Comparison of ENCODE assay signal across 22 mouse cellular contexts in the genomic region with DNA sequence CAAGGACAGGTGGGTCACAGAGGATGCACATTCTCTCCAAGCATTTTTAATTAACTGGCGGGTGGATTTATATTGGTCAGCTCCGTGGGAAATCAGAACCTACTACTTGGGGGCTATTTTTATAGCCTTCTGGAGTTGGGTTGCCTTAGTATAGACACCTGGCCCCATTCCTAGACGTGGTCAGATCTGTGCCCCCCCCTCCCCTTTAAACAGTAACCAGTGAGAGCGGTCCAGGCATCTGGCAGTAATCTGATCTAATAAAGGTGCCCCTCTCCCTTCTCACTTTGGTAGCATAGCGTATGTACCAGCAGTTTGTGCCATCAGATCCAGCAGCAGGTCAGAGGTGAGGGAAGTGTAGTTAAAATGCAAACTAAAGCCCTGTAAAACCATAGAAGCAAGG.
DNase-seq lines count a peak whose midpoint lies in the region; ATAC-seq and TF ChIP-seq lines count a peak whose summit lies in the region.
"Had no signal": no experiment of that assay in that cellular context is flagged by ENCODE, and none has a peak within 500 bp of the region (broad histone marks: within the 10 kb centered on the region; RNA-seq: fewer than 3 reads in every experiment).

No protein-coding gene starts in this region.

- WGBS in kidney, embryonic 15.5 days = 41% methylated on average over 5 of the region's 5 CpGs
- 48% methylated on average over 5 of the region's 5 CpGs for WGBS in kidney, postnatal 0 days
- 72% methylated on average over 5 of the region's 5 CpGs for WGBS in midbrain, embryonic 11.5 days
- 74% methylated on average over 5 of the region's 5 CpGs for WGBS in midbrain, postnatal 0 days

- H3K9me3 ChIP-seq in kidney, embryonic 15.5 days (replicated peaks) = no peaks in the 10 kb centered on the region
- H3K9me3 ChIP-seq in kidney, postnatal 0 days (replicated peaks; ENCODE audit: low read length) = no peaks in the 10 kb centered on the region
- H3K9me3 ChIP-seq in midbrain, embryonic 11.5 days (ENCODE audit: control insufficient read depth, low read length) = no peaks in the 10 kb centered on the region
- no peaks in the 10 kb centered on the region for H3K9me3 ChIP-seq in midbrain, postnatal 0 days (ENCODE audit: low read length)
- H3K9me3 ChIP-seq: embryonic facial prominence, embryonic 13.5 days; embryonic facial prominence, embryonic 15.5 days; forebrain, embryonic 10.5 days; forebrain, embryonic 12.5 days had no signal

- no peaks in the 10 kb centered on the region for H3K36me3 ChIP-seq in kidney, embryonic 15.5 days
- H3K36me3 ChIP-seq in kidney, postnatal 0 days (ENCODE audit: insufficient read depth, low read length) = no peaks in the 10 kb centered on the region
- H3K36me3 ChIP-seq in midbrain, embryonic 11.5 days (ENCODE audit: control insufficient read depth, insufficient read depth, low read length) = no peaks in the 10 kb centered on the region
- H3K36me3 ChIP-seq in midbrain, postnatal 0 days (ENCODE audit: insufficient read depth, low read length) = no peaks in the 10 kb centered on the region
- H3K36me3 ChIP-seq: embryonic facial prominence, embryonic 13.5 days; embryonic facial prominence, embryonic 15.5 days; forebrain, embryonic 10.5 days; forebrain, embryonic 12.5 days had no signal

- TF ChIP-seq CTCF in kidney, postnatal 0 days (IDR thresholded peaks at IDR 0.05; ENCODE audit: low read depth) = no peak
- TF ChIP-seq CTCF in midbrain, postnatal 0 days (IDR thresholded peaks at IDR 0.05) = no peak

- peak; percentile 76 for ATAC-seq in kidney, embryonic 15.5 days (replicated peaks; ENCODE audit: low FRiP score)
- no peak; the same call in 1 of the 2 replicates for ATAC-seq in kidney, postnatal 0 days (replicated peaks; ENCODE audit: low FRiP score, low read depth)
- ATAC-seq in midbrain, embryonic 11.5 days (ENCODE audit: low FRiP score) = no peak
- ATAC-seq in midbrain, postnatal 0 days (ENCODE audit: low FRiP score) = no peak
- ATAC-seq: forebrain, embryonic 14.5 days had no signal

- peaks cover 10% of the 10 kb centered on the region for H3K4me1 ChIP-seq in kidney, embryonic 15.5 days
- H3K4me1 ChIP-seq in kidney, postnatal 0 days (replicated peaks; ENCODE audit: insufficient read depth, low read length) = no peaks in the 10 kb centered on the region
- H3K4me1 ChIP-seq in midbrain, embryonic 11.5 days (ENCODE audit: control insufficient read depth, insufficient read depth, low read length) = no peaks in the 10 kb centered on the region
- no peaks in the 10 kb centered on the region for H3K4me1 ChIP-seq in midbrain, postnatal 0 days (ENCODE audit: insufficient read depth, low read length)
- H3K4me1 ChIP-seq: embryonic facial prominence, embryonic 15.5 days; forebrain, embryonic 12.5 days had no signal

- no peak for DNase-seq in kidney, postnatal 4 days
- DNase-seq in kidney, postnatal 0 days (ENCODE audit: low spot score) = peak; percentile 27
- no peak for DNase-seq in kidney, postnatal 14 days
- DNase-seq in midbrain, embryonic 11.5 days (ENCODE audit: low spot score, missing footprints) = peak; percentile 33
- DNase-seq in midbrain, postnatal 0 days (ENCODE audit: low spot score) = no peak
- DNase-seq: adrenal gland, adult 2 months; adrenal gland, postnatal 10 days; adrenal gland, postnatal 25 days; cerebellum, adult 11 months; cerebellum, adult 18-20 months; cerebellum, adult 8-10 months; cerebellum, adult 9-11 months; cerebellum, postnatal 14 days; cerebellum, postnatal 36 days; embryo, embryonic 11 days had no signal

- 0 out of 2 replicates have a peak, but pooled peaks cover 8% of the 10 kb centered on the region for H3K27me3 ChIP-seq in kidney, embryonic 15.5 days
- H3K27me3 ChIP-seq in kidney, postnatal 0 days (ENCODE audit: insufficient read depth, low read length) = no peaks in the 10 kb centered on the region
- no peaks in the 10 kb centered on the region for H3K27me3 ChIP-seq in midbrain, embryonic 11.5 days (ENCODE audit: control insufficient read depth, insufficient read depth, low read length)
- H3K27me3 ChIP-seq in midbrain, postnatal 0 days (ENCODE audit: insufficient read depth, low read length) = no peaks in the 10 kb centered on the region
- H3K27me3 ChIP-seq: embryonic facial prominence, embryonic 15.5 days had no signal

- H3K4me3 ChIP-seq in kidney, embryonic 15.5 days (replicated peaks) = no peak overlapping the region
- no peak overlapping the region for H3K4me3 ChIP-seq in kidney, postnatal 0 days (replicated peaks; ENCODE audit: low read depth, low read length)
- no peak overlapping the region for H3K4me3 ChIP-seq in midbrain, embryonic 11.5 days (ENCODE audit: low read depth, low read length)
- H3K4me3 ChIP-seq in midbrain, postnatal 0 days (ENCODE audit: low read depth, low read length) = no peak overlapping the region
- H3K4me3 ChIP-seq: embryonic facial prominence, embryonic 13.5 days; embryonic facial prominence, embryonic 15.5 days; erythroblast, embryonic 14.5 days; forebrain, embryonic 10.5 days; forebrain, embryonic 12.5 days had no signal

- H3K9ac ChIP-seq in kidney, embryonic 15.5 days = no peak overlapping the region
- no peak overlapping the region for H3K9ac ChIP-seq in kidney, postnatal 0 days (ENCODE audit: low read depth, low read length)
- H3K9ac ChIP-seq in midbrain, embryonic 11.5 days (ENCODE audit: low read length) = no peak overlapping the region
- no peak overlapping the region for H3K9ac ChIP-seq in midbrain, postnatal 0 days (replicated peaks; ENCODE audit: low read length, poor library complexity, severe bottlenecking)
- H3K9ac ChIP-seq: embryonic facial prominence, embryonic 13.5 days; embryonic facial prominence, embryonic 15.5 days; forebrain, embryonic 12.5 days had no signal

- H3K27ac ChIP-seq in kidney, embryonic 15.5 days = no peak overlapping the region
- H3K27ac ChIP-seq in kidney, postnatal 0 days = no peak overlapping the region
- no peak overlapping the region for H3K27ac ChIP-seq in midbrain, embryonic 11.5 days (ENCODE audit: low read depth, low read length)
- H3K27ac ChIP-seq in midbrain, postnatal 0 days (ENCODE audit: low read depth, low read length) = no peak overlapping the region
- H3K27ac ChIP-seq: embryonic facial prominence, embryonic 13.5 days; embryonic facial prominence, embryonic 15.5 days; forebrain, embryonic 10.5 days; forebrain, embryonic 12.5 days had no signal

- H3K4me2 ChIP-seq in kidney, embryonic 15.5 days = no peak overlapping the region
- H3K4me2 ChIP-seq in kidney, postnatal 0 days (ENCODE audit: low read length) = no peak overlapping the region
- H3K4me2 ChIP-seq in midbrain, embryonic 11.5 days = no peak overlapping the region
- H3K4me2 ChIP-seq in midbrain, postnatal 0 days (ENCODE audit: low read depth, low read length, poor library complexity, severe bottlenecking) = no peak overlapping the region
- H3K4me2 ChIP-seq: embryonic facial prominence, embryonic 13.5 days; embryonic facial prominence, embryonic 15.5 days; forebrain, embryonic 12.5 days had no signal

Comparison
In these comparisons a context has a peak if more than half of its experiments do, and no peak if none do; other contexts are left out.
1. DNase-seq: peak in kidney, postnatal 0 days (single experiment) and midbrain, embryonic 11.5 days (single experiment); none in kidney, postnatal 4 days (0 of 2), kidney, postnatal 14 days (single experiment) and midbrain, postnatal 0 days (single experiment).